Mouse (Mus musculus) cerebellum, adult 9-10 months (tissue): Measurements from ENCODE around the gene Rfx8.
"Not testable (repeated sequence)": the region's sequence is repeated elsewhere in the genome, so short reads cannot be mapped to it uniquely, and the experiment has no call there.

Experiments
- DNase-seq: peaks from one replicate; pipeline ENCODE4 v3.0.0; 2022

The Rfx8 gene

DNA sequence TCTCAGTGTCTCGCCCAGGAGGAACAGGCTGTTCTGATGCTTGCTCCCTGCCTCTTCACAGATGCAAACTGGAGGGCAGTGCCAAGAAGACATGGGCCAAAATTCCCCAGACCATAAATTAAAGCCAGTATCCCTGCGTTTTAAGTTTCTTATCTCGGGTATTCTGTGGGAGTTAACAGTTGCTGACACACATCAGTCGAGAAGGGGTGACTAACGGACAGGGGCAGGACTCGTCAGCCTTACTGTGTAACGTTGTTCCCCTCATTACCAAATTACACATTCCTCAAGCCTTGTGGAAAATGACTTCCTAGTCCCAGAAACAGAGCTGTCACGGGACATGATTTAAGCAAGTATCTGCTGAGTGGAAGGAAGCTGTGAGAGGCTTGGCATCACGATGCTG is 33.5 kb downstream of the Rfx8 start:
- no peak for DNase-seq

DNA sequence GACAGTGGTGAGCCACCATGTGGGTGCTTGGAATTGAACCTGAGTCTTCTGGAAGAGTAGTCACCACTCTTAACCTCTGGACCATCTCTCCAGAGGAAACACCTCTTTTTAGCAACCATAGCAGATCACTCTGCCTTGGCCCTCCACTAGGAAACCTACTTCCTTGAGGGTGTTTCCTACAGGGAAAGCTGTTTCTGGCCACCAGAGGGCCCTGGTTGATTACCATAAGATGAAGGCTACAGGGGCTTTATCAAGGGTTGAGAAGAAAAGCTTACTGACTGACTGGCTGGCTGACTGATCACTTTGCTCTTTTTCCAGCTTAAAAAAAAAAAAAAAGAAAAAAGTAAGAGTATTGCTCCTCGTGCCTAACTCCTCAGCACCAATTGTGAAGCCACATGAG is 35.0 kb downstream of the Rfx8 start:
- peak; percentile 68 for DNase-seq

DNA sequence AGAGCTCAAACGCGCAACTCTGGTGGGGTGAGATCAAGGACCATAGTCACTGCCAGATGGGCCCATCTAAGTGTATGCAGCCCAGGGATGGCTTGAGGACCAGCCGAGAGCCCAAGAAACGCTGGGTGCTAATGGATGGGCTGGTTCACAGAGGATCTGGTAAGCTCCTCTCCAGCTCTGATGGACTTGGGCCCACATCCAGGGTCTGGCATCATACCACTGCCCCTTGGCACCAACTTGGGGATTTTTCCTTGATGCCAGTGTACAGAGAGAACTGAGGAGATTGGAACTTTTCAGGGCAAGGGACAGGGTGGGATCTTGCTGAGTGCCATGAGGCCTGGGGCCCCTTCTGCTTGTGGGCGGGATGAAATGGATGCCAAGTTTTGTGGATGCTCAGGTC is 39.2 kb downstream of the Rfx8 start:
- DNase-seq, result no peak

DNA sequence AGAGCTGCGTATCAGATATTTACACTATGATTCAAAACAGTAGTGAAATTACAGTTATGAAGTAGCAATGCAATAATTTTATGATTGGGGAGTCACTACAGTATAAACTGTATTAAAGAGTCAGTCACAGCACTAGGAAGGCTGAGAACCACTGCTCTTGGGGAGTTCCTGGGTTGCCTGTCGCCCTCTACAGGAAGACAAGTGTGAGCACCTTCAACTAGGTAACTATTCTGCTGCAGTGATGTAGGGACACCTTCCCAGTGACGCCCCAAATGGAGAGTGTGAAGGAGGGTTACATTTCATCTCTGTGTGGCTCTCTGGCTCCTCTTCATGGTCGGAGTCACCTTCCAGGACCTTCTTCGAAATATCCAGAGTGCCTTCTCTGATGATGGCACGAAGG is 40.3 kb downstream of the Rfx8 start:
- no peak for DNase-seq

DNA sequence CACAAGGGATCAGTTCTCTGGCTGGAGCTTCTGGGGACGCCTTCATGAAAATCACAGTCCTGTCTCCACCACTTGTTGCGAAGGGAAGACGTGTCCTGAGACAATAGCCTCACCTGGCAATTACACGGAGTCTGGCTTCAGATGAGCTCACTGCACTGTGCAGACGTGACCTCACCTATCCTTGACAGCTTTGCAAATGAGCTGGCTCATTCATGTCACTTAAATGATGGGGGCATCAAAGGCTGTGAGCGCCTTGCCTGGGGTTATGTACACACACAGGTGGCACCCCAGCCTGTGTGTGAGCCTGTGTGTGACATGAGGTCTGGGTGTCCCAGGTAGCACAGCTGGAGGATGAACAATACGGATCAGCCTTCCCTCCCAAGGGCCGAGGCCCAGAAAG is 41.9 kb downstream of the Rfx8 start:
- no peak for DNase-seq

DNA sequence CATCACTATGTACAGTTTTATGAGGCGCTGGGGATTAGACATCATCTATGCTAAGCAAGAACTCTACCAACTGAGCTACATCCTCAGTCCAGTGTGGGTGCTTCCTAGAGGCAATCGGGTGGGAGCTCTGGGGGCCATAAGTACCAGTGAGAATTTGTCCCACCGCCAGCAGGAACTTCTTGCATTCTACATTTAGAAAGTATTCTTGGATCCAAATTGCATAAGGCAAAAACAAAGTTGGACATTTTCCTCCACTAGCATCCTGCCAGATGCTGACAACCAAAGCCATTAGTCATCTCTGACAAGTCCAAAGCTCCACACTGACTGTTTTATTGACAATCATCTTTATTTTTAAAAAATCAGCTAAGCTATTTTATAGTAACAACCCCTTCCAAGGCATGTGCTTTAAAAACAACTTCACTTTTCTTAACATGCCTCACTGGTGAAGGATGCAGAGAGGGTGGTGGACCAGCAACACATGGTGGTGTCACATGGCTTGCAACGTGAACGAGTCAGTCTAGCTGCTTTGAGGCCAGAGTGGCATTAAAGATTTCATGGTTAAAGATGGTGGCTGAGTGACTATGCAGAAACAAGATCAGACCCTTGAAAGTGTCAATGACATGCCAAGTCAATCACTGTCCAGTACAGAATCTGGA is 44.4 kb downstream of the Rfx8 start:
- DNase-seq, result no peak

DNA sequence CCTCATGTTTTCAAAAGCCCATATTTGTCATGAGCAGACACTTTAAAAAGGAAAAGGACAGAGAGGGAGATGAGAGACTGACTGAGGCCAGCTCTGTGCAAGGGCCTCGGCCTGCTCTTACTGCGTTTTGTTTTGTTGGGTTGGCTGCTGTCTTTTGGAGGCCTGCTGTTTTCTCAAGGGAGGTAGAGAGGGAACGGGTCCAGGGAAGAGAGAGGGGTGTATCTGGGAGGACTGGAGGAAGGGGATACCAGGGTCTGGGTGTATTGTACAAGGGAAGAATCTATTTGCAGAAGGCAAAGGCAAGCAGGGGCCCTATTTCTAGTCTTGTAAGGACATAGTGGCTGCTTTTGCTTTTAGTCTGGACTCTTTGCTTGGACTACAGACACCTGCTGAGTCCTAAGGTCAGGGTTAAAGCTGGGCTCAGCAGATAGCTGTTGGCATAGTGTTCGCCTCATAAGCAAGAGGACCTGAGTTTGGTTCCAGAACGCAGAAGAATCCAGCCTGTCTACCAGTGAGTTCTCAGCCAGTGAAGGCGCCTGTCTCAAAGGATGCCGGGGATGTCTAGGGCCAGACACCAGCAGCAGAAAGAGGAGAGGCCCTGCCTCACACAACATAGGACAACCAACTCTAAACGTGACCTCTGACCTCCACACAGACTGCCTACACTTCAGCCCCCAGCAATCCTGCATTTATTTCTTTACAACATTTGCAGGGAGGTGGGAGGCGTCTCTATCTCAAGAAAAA is 48.3 kb downstream of the Rfx8 start:
- DNase-seq, result no peak

DNA sequence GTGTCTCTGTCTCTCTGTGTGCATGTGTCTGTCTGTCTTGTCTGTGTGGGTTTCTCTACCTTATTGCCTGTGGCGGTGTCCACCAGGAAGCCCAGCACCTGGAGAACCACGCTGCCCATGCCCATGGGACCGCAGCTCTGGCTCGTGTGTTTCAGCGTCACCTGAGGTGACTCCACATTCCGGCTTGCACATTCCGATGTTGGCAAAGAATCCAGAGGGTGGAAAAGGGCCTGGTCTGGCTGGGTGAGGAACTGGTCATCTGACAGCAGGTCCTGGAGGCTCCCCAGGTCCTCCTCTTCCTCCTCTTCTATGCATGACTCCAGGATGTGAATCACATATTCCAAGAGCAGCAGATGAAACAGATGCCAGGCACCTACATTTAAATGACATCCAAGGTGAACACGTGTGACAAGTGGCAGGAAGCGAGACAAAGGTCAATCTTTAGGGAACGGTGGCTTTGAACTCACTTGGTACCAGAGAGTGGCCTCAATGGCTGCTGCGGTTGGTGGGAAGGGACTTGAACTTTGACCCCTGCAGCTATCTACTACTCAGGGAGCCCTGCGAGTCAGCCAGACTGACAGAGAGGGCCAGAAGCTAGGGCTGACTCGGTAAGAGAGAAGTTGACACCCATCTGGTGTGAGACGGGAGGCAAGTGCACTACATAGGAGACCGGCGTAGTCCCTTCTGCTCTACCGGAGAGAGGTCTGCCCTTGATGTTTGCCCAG is 50.4 kb downstream of the Rfx8 start:
- DNase-seq, result no peak

DNA sequence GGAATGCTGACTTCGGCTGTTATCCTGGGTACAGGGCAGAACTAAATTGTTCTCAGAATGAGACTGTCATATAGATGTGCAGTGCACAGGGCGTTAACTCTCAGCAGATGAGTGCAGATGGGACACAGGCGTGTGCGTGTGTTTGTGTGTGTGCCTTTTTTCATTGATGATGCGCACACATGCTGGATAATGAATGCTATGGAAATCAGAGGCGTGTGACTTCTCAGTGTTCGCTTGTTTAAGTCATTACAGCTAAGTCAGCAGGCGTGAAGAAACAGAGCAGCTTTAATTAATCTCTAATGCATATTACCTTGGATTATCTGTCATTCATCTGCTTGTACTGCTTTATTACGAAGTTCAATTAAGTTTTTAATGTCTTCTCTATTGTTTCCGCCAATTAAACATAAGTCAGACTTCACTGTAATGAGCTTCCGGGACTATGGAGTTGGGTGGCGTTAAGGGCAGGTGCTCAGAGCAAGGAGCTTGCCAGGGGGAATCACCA is 54.0 kb downstream of the Rfx8 start:
- DNase-seq, result no peak

DNA sequence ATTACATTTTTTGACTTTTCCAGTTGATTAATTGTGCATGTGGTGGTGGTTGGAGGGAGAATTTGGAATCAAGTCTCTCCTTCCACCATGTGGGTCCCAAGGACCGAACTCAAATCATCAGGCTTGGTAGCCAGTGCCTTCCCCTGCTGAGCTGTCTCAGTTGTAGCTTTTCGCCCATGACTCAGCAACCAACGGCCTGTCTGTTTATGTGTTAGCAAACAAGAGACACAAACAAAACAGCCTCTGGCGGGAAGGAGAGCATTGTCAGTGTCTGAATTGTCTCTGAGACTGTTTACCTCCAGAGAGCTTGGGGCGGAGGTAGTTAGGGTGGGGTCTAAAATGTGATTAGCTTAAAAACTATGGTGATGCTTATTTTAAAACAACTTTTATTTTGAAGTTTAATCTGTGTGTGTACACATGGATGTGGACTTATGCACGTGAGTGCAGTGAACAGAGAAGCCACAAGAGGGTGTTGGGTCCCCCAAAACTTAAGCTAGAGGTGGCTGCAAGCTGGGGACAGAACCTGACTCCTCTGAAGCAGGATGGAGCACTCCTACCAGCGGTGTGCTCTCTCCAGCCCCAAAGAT is 56.7 kb downstream of the Rfx8 start:
- no peak for DNase-seq

DNA sequence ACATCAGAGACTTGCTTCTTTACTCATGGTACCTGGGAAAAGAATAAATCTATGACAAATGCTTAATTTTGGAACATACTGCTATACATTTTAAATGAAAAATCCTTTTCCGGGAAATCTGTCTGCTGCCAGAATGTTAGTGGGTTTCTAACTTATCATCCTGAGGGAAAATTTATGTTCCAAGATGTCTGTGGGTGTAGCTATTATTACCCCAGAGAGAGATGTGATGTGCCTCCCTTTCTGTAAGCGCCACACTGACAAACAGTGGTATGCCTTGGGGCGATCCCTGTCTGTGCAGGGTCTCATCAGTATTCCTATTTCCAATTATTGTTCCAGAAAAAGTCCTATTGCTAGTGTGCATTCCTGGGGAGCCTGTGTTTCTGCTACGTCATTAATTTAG is 57.7 kb downstream of the Rfx8 start:
- DNase-seq, result no peak

DNA sequence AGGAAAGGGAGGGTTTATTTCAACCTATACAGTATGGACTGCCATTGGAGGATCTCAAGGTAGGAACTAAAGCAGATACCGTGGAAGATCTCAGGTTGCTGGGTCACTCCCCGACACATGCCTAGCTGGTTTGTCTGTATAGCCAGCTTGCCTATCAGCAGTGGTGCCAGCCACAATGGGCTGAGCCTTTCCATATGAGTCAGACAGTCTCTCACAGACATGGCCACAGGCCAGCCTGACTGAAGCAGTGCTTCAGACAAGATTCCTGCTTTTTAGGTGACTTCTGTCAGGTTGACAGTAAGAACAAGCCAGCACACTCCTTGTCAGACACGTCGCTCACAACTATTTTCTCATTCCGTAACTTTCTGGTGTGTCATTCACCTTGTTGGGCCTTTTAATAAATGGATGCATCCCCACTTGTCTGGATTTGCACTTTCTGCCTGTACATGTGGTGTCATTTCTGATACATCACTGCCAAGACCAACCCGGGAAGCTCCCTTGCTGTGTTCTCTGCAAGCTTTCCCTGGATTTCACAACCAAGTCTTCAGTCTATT is 63.7 kb downstream of the Rfx8 start:
- DNase-seq, result no peak

DNA sequence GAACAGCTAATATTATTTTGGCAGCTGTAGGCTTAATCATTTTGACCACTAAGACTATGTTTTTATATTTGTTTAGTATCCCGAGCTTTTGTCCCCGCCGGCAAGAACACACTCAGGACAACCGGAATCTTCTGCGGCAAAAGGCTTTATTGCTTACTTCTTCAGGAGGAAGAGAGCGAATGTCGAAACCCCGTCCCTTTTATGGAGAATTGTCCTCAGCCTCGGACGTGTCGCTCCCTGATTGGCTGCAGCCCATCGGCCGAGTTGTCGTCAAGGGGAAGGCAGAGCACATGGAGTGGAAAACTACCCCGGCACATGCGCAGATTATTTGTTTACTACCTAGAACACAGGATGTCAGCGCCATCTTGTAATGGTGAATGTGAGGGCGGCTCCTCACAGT is 65.9 kb downstream of the Rfx8 start:
- DNase-seq, result not testable (repeated sequence)

DNA sequence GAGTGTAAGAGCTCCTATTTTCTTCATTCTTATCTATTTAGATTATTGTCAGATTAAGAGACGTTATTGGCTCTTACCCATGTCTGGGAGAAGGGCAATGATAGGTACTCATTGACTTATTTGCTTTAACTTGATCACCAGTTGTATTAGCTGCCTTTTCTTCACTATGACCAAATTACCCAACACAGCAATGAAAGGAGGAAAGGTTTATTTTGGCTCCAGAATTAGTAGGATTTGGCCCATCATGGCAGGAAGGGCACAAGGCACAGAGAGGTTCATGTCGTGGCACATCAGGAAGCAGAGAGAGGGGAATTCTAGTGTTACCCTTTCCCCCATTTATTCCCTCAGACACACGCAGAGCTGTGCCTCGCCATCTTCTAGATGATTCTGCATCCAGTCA is 67.8 kb downstream of the Rfx8 start:
- DNase-seq, result no peak

DNA sequence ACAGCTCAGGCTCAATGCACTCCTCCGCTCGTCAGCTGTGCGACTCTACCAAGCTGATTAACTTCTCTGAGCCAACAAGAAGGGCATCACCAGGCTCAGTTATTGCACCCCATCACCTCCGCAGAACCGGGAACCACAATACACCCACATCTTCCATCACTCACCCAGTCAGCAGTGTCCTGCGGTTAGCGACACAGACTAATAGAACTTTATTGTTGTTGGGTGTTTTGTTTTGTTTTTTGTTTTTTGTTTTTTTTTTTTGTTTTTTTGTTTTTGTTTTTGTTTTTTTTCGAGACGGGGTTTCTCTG is 69.6 kb downstream of the Rfx8 start, which contains the start of gene Creg2:
Gene Creg2 (minus strand): TSS at position 234 of the 308 bp plus-strand sequence.
- no peak for DNase-seq

DNA sequence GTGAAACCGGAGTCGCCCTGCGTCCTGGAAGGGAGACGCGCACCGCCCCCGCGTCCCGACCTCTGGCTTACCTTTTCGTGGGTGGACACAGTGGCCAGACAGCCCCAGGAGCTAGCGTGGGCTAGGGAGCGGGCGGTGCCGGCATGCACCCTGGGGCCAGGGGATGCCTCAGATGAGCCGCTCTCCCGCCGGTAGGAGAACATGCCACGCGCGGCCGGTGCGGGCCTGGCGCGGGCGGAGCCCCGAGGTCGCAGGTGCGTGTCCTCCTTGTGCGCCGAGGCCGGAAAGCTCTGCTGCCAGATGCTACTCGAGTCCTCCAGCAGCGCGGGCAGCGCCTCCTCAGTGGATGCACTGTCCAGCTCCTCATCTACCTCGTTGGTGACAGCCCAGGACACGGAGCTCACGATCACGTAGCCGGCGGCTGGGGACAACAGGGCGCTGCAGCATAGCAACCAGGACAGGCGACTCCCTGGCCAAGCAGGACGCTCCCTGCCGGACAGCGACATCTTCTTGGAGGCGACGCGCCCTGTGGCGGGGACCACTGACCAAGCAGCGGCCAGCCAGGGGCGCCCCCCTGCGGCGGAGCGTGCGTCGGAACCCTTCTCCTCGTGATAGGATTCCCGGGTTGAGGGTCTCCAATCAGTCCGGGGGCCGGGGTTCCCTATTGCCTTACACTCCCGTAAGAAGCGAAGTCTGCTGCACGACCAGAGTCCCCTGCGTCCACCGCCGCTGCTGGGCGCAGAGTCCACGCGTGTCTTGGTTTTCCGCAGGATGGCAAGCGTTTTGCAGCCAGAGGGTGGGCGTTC is 70.2 kb downstream of the Rfx8 start:
- peak; percentile 39 for DNase-seq

DNA sequence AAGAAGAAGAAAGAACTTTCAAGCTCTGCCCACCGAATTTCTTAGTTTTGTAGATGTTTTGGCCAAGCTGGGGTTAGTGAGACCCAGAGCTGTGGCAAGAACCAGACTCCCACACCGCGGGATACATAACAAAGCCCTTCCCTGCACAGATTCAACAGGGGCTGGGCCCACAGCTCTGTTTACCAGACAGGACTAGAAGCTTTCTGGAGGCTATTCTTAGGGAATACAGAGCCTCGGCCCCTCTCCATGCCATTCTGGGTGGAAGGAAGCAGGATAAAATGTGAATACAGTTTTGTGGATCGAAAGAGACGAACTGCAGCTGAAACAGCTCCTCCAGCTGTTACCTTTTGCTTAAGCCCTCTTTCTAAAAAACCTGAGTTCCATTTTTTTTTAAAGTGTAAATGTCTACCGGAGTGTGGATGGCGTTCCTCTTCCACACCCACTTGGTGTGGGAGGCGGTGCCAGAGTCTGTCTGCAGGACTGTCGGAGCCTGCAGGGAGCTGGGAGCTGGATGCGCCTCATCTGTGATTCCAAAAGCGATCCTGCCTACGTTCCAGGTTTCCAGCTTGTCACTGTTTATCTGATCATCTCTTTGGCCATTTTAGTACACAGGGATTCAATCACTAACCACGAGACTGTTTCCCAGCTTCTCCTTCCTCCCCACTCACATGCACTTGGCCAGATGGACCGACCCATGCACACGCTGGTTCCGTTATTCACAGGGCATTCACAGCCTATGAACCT is 70.9 kb downstream of the Rfx8 start:
- DNase-seq, result no peak

DNA sequence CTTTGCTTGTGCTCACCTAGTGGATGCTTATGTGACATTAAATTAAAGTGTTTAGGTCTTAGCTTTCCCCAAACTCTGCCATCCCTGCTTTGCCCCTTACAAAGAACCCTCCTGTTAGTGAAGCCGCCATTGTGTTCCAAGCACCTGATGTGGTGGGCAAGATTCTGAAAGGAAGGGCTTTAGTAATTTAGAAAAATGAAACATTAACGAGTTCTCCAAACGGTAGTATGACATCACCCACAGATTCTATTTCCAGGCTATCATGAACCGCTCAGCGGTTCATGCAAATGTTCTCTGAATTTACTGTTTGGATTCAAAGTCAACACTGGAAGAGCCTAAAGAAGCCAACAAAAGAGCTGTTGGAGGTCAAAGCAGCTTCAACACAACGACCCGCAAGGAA is 72.2 kb downstream of the Rfx8 start:
- DNase-seq, result no peak

DNA sequence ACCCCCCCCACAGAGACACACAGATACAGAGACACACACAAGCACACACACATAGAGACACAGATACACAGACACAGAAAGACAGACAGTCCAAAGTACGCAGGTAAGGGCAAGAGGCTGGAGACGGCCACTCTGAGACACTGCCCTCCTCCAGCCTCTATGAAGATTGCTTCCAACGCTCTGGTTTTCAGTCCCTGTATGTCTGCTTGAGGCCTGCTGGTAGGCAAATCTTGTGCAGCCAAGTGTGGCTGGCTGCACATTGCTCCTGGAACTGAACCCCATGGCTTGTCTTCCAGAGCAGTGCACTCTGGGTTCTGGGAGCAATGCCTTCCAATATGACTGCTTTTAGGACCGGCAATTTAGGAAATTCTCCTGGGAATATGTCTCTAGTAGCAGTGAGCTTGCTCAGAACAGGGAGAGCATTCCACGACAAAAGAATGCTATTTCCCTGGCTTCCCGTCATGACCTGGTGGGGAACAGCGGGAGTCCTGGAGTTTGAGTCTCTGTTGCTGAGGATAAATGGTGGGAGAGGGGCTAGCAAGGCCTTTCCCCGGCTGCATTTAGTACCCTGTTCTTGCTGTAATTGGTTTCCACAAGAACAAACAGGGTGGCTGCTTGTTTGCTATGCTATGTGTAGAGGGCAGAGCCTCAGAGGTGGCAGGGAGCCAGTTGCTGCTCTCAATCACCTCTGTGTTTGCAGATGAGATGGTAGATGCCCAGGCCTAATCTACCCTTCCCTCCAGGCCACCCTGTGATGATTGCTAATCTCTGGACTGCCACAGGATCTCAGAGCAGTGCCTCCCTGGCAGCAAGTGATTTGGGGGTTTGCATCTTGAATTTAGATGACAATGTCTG is 74.7 kb downstream of the Rfx8 start:
- peak; percentile 11 for DNase-seq

DNA sequence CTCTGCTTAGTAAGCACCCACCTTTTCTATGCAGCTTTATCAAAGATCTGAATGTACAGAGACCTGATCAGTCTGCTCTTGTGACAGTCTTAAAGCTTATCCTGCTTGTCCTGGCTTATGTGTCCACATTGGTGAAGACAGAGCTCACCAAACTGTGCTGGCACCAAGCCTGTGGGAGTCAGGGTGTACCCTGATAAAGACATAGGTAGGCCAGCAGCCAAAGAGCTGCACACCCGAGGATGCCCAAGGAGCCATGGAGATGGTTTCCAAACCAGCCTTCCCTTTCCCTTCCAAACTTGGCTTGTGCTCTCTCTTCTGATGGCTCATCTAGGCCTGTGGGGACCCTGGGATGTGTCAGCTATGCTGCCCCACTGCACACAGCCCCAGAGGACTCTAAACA is 76.5 kb downstream of the Rfx8 start:
- DNase-seq, result no peak

DNA sequence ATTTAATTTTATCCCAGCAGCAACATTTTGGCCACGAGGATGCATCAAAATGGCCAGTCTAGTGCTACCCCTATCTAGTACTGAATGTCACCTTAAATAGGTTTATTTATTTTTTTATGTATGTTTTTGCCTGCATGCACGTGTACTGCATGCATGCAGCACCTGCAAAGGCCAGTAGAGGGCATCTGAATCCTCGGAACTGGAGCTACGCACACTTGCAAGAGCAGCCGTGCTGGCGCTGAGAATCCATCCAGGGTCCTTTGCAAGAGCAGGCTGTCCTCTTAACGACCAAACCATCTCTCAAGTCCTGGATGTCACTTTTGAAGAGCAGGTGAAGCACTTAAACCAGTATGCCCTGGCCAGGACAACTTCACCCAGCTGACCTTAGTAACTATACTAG is 79.1 kb downstream of the Rfx8 start:
- DNase-seq, result no peak
